Mouse (Mus musculus): ENCODE results near the gene Copz2.
"Not testable (repeated sequence)": the region's sequence is repeated elsewhere in the genome, so short reads cannot be mapped to it uniquely, and the experiment has no call there.

Copz2 gene

DNA sequence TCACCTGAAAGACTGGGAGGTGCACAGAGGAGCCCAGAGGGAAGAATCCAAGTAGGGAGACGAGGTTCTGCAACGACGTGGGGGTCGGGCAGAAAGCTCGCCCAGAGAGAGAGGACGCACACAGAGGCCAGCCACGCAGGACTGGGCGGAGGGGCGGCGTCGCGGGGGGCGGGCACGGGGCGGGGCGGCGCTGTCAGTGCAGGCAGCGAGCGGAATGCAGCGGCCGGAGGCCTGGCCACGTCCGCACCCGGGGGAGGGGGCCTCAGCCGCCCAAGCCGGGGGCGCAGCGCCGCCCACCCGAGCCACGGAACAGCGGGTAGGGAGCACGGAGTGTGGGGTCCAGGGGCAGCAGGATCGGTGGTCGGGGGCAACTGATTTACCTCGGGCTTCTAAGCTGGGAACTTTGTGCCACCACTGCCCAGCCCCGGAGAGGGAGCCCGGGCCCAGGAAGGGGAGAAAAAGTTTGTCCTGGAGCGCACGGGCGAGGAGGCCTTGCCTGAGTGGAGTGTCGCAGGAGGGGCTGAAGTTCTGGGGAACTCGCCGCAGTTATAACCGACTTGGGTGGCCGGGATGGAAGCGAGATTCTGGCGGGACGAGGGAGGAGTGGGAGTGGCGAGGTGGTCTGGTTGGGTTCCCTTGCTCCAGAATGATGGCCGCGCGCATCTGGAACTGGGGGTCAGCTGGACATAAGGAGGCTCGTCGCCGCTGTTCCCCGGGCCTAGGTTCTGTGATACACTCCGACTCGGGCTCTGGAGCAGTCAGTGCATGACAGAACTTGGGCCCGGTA is at the start of gene Copz2:
TSS of gene Copz2 (plus strand) at position 190 of the 787 bp plus-strand sequence.
- no peak for DNase-seq (ENCODE audit: low read depth, low spot score)

DNA sequence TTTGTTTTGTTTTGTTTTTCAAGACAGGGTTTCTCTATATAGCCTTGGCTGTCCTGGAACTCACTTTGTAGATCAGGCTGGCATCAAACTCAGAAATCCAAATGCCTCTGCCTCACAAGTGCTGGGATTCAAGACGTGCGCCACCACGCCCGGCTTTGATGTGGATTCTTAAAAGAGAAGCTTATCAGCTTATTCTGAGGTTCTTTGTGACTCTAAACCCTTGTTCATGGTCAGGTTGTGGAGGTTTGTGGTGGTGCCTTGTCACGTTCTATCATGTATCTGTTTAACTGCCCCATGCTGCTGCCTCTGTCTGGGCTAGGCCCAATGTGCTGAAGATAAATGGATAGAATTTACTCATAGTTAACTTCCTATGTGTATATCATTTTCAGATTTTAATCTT is 44.1 kb upstream of the Copz2 start:
- DNase-seq (ENCODE audit: low read depth, low spot score): no peak

DNA sequence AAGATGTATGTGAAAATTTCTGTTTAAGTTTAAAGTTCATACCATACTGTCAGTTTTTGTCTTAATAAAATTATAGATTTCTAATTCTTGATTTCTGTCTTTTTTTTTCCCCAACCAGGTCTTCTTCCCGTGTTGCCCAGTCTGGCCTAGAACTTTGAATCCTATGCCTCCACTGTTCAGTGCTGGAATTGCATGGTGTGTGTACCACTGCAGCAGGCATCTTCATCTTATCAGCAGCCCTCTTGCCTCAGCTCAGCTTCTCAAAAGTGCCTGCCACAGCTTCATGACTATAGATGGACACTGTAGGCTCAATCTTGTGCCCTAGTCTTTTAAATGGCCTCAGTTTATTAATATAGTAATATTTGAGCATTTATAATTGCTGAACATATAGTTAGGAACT is 41.6 kb upstream of the Copz2 start:
- no peak for DNase-seq (ENCODE audit: low read depth, low spot score)

DNA sequence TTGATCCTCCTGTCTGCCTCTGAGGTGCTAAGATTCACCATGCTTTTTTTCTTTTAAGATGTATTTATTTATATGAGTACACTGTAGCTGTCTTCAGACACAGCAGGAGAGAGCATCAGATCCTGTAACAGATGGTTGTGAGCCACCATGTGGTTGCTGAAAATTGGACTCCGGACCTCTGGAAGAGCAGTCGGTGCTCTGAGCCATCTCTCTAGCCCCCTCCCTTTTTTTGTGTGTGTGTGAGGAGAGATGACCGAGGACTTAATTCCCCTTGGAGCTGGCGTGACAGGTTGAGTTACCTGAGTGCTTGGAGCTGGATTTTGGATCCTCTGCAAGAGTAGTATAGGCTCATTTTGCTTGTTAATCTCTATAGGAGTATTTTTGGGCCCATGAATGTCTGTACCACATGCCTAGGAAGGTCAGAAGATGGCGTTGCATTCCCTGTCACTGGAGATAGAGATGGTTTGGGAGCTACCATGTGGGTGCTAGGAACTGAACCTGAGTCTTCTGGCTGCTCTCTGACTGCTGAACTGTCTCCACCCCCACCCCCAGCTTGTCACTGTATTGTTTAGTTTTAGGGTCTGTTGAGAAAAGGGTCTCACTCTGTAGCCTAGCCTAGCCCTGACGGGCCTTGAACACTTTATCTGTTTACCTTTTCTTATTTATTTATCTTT is 40.0 kb upstream of the Copz2 start:
- DNase-seq (ENCODE audit: low read depth, low spot score): no peak

DNA sequence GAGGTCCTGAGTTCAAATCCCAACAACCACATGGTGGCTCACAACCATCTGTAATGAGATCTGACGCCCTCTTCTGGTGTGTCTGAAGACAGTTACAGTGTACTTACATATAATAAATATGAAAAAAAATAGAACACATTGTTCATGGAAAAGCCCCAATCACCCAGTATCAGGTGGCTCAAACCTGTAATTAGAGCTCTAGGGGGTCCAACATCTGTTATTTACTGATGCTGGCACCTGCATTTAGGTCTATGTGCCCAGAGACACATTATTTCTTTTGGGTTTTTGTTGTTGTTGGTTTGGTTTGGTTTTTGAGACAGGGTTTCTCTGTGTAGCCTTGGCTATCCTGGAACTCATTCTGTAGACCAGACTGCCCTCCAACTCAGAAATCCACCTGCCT is 38.5 kb upstream of the Copz2 start:
- DNase-seq (ENCODE audit: low read depth, low spot score): not testable (repeated sequence)

DNA sequence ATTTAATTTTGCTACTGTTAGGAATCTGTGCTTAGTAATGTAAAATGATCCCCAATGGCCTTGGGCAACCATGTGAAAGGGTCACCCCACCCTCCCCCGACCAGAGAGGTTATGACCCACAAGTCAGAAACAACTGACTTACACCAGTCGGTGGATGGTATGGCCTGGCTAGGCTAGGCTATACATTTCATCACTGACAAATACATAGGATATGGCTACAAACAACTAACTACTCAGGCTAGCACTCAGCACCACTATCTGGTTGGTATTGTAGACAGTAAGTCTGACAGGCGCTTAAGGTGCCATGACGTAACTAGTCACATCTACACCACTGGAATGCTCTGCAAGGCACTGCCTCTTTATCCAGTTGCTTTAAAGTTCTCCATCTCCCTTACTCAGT is 36.2 kb upstream of the Copz2 start:
- no peak for DNase-seq (ENCODE audit: low read depth, low spot score)

DNA sequence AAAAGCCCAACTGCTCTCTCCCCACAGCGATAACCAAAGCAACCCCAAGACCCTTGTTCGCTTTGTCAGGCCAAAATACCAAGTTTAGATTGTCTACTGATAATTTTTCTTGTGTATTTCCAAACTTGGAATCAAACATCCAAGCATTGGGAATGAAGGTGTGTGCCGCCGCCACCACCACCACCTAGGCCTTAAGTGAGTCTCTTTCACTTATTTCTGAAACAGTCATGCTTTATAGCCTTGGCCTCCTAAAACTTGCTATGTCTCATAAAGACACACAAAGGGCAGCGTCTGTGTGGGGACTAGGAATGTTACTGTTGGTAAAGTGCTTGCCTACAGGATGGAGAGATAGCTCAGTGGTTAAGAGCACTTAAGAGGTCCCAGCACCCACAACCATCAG is 35.8 kb upstream of the Copz2 start:
- DNase-seq (ENCODE audit: low read depth, low spot score): no peak

DNA sequence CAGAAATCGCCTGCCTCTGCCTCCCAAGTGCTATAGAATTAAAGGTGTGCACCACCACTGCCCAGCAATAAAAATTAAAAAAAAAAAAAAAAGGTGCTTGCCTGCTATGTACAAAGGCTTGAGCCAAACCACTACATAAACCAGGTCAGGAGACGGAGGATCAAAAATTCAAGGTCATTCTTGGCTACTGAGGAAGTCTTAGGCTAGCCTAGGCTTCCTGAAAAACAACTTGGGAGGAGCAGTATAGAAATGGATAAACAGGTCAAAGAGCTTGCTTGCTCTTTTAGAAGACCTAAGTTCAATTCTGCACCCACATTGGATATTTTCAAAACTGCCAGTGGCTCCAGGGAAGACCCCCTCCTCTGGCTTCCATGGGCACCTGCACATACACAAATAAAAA is 35.2 kb upstream of the Copz2 start:
- DNase-seq (ENCODE audit: low read depth, low spot score): no peak

DNA sequence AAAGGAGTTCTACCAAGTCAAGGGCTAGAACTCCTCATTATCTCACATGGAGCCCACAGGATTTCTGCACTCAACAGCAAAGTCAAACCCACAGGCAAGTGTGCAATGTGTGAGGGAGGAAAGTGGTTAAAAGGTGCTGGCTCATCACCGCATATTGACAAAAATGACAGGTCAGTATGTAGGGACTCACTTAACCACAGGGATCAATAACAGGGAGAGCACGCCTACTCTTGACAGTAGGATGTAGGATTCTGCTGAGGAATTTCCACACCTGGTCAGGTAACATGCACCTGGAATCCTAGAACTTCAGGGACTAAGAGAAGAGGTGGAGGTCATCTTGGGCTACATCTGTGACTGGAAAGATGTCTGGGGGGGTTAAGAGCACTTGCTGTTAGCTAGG is 33.8 kb upstream of the Copz2 start:
- no peak for DNase-seq (ENCODE audit: low read depth, low spot score)

DNA sequence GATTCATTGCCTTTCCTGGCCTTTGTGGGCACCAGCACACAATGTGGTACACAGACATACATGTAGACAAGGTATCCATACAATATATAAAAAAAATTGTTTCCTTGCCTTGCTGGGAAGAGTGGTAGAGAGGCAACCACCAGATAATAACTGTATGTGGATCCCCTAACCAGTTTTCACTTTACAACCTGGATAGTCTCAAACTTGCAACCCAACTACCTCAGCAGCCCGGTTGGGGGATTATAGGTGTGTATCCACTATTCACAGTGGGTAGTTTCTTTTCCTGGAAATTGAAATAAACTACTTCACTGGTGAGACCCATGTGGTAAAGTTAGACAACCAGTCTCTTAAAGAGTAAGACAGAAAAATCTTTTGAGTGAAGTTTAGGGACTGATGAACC is 33.2 kb upstream of the Copz2 start:
- DNase-seq (ENCODE audit: low read depth, low spot score): no peak

DNA sequence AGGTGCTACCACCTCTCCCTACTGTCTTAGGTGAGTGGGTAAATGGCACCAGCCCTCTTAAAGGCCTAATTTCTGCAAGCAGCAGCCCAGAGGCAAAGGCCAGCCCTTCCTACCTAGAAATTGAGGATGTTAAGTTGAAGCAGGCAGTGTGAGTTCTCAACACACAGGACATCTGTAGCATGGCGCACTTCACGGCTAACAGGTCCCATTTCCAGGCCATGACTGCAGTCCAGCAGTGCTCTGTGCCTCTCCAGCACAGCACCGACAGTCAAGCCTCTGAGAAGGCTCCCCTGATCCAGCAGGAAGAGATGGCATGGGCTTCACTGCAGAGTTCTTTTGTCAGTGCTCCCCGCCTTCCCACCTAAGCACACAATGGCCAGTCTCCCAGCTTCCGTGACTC is 32.7 kb upstream of the Copz2 start:
- DNase-seq (ENCODE audit: low read depth, low spot score): no peak

DNA sequence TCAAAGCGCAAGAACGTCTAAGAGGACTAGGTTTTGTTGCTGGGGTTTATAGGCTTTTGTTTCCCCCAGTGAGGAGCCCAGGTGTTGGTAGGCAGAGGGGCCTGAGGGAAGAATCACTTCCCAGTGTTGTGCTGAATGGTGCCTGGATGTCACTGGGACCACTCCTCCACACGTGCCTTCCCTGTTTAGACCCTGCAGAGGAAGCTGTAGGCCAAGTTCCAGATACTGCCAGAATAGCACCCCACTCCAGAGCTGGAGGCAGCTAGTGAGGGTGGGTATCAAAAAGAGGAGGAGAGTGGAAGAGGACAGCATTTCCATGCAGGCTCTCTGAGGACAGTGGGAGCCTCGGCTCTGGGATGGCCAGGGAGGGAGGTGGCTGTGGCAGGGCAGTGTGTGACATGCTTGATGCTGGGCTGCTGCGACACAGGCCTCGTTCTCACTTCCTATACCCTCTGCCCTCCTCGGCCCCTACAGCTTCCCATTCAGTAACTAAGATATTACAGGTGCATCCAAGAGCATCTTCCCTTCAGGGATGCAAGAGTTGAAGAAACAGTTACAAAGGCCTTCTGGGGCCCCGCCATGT is 31.5 kb upstream of the Copz2 start:
- no peak for DNase-seq (ENCODE audit: low read depth, low spot score)

DNA sequence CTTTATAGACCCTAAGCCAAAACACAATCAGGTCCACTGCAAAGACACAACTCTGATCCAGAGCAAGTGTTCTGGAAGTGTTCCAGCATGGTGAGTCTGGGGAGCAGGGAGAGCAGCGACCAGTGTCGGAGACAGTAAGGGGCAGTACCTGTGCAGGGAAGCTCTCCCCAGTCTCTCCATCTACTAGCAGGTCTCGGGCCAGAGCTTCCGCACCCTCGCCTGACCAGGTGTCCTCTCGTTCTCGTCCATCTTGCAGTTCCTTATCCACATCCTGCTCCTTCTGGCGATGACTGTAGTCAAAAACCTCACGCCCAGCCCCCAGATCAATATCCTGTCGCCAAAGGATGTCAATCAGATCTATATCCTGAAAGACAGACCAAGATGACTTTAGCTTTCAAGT is 27.7 kb upstream of the Copz2 start:
- no peak for DNase-seq (ENCODE audit: low read depth, low spot score)

DNA sequence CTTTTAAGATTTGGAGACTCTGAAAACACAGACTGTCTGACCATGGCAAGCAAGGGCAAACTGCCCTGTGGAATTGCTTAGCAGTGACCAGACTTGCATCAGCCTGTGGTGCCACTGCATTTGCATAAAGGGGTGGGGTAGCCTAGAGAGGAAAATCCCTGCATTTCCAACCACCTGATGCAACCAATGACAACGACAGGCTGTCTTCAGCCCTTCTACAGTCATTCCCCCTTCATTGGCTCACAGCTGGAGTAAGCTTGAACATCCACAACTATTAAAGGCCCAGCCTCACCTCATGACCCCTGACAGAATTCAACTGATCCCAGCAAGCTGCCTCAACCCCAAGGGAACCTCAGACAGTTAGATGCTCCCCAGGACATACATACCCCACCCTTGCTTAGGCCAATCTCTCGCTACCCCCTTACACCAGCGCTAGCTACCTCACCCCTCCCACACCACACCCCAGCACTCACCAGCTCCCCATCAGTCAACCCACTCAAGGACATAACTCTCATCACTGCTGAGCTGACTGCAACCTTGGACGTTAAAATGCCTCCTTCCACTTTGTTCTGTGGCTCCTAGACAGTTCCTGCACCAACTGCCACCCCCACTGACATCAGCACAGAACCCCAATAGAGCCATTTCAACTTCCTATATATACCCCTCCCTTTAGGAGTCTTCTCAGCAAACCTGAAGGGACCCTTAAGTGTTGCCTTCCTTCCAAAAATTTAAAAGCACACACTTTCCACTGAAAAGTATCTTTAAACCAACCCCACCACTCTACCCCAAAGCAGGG is 26.8 kb upstream of the Copz2 start:
- no peak for DNase-seq (ENCODE audit: low read depth, low spot score)

DNA sequence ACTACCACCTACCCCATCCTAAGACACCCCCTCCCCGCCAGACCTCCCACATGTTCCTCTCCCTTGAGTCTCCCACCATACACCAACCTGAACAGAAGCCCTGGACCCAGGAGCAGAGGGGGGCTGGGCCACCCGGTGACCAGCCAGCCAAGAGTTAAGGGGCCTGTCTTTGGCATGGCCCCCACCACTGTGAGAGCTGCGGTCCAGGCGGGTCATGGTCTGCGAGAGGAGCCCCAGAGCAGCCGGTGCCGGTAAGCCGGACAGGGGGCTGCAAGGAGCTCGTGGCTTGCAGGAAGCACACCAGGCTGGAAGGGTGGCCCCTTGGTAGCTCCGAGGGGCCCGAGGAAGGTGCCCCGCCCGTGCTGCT is 26.2 kb upstream of the Copz2 start:
- no peak for DNase-seq (ENCODE audit: low read depth, low spot score)

DNA sequence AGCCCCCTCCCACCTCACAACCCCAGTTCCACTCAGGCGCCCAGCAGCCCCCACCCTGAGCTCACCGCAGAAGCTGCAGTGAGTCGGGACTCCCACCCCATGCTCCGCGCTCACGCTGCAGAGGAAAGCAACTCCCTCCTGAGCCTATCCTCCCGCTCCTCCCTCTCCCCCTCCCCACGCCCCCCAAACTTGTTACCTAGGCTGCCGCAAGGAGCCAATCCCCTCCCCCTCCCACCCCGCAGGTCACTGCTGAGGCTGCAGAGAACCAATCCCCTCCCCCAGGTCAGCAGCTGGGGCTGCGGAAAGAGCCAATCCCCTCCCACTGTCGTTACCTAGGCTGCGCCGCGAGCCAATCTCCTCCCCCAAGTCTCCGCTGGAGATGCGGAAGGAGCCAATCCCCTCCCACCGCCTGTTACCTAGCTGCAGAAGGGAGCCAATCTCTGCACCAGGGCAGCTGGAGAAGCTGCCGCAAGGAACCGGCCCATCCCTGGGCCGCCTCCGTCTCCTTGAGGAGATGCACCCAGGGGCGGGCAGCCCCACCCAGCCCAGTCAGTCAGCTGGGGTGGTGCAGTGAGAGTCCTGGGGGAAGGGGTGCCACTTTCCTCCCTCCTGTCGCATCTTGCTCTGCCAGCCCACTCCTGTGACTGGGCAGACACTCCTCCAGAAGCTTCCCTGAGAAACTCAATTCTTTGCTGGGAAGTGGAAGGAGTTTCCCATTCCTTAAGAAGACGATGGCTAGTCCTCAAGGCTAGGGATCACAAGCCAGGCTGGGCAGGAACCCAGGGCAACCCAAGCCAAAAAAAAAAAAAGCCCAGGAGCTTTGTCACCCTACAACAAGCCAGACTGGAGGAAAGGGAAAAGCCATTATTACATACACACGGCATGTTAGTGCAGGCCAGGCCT is 25.5 kb upstream of the Copz2 start:
- DNase-seq (ENCODE audit: low read depth, low spot score): peak; percentile 93

DNA sequence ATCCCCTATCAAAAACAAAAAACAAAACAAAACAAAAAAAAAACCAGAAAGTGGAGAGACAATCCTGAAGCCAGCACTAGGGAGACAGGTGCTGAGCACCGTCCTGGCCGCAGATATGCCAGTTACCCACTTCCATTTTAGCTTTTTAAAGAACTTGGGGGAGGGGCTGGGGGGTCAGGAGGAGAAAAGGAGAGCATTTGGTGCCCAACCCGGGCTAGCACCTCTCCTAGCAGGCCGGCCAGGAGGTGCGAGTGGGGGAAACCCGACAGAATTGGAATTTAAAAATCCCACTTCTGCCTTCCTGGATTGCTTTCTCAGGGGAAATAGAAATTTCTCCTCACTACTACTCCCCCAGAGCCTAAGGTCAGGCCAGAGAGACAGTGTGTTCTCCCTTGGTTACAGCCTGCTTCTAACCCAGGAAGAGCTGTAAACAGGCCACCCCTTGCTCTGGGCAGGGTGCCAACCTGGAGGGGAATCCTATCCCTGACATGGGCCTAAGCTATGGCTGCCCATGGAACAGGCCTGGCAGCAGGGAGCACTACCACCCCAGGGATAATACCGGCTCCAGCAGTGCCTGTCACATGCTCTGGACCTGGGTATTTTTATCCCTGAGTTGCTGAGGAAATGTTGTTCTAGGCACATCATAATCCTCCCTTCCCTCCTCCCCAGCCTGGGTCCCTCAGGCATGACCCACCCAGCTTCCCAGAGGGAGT is 24.7 kb upstream of the Copz2 start:
- peak; percentile 97 for DNase-seq (ENCODE audit: low read depth, low spot score)

DNA sequence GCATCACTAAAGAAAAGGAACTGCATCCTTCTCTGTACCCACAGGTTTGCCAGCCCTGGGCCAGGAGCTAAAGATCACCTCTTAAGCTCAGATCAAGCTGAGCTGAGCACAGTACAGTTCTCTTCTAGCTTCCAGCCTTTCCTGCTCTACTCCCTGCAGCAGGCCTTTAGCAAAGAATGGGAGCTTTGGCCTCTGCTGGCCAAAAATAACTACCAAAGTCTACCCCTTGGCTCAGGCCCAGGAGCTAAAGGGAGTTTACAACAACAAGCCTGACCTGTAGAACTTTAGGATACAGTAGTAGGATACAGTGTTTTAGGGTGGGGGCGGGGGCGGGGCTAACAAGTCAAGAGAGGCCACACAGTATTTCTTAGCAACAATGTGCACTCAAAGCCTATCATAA is 23.2 kb upstream of the Copz2 start:
- DNase-seq (ENCODE audit: low read depth, low spot score): no peak

DNA sequence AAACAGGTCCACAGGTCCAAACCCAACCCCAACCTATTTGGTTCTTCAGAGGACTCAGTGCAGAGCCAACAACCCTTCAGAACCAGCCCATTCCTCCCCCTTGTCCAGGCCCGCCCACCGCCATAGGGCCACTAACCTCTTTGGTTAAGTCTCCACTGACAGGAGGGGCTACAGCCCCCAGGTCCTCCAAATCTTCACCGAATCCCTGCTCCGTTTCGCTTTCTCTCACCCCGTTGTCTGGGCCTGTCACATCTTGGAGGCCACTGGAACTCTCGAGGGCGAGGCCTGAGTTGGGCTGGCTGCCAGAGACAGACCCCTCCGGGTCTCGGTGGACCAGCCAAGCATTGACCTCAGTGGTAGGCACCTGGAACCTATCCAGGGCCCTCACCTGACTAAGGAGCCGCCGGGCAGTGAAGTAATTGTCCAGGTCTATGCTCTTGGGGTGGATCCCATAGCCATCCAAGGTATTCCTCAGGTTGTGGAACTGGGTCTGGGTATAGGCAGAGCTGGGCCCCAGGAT is 22.5 kb upstream of the Copz2 start:
- DNase-seq (ENCODE audit: low read depth, low spot score): no peak

DNA sequence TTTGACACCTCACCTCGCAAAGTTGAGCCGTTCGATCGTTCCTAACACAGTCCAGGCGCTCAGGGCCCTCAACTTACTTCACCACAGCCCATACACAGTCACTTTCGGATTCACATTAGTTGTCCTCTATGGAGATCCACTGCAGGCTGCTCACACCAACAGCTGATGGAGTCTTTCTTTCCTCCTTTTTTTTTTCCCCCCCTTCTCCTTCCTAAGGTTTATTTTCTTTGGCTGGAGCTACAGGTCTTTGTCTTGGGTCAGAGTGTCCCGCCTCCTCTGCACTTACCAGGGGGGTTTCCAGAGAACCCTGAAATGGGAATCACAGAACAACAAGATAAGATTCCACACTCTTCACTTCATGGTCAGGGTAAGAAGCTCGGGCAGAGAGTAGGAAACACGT is 21.8 kb upstream of the Copz2 start:
- DNase-seq (ENCODE audit: low read depth, low spot score): no peak
